Mouse (Mus musculus) liver, embryonic 14 days (tissue): Measurements from ENCODE around the gene Ctr9. TPM values are rescaled to one million over a fixed set of nuclear protein-coding genes. Genes with fewer than 3 reads are reported as not detected.

Source experiments
- polyA plus RNA-seq: library from polyadenylated mRNA; depleted of rRNA; stranded (reverse); fragments of >200 nt; gene quantifications from 2 replicates; pipeline ENCODE4 v1.2.3, GENCODE M21; 2012; rRNA removed

Gene Ctr9
- 13.4 and 13.9 TPM in 2 replicates for polyA plus RNA-seq

DNA sequence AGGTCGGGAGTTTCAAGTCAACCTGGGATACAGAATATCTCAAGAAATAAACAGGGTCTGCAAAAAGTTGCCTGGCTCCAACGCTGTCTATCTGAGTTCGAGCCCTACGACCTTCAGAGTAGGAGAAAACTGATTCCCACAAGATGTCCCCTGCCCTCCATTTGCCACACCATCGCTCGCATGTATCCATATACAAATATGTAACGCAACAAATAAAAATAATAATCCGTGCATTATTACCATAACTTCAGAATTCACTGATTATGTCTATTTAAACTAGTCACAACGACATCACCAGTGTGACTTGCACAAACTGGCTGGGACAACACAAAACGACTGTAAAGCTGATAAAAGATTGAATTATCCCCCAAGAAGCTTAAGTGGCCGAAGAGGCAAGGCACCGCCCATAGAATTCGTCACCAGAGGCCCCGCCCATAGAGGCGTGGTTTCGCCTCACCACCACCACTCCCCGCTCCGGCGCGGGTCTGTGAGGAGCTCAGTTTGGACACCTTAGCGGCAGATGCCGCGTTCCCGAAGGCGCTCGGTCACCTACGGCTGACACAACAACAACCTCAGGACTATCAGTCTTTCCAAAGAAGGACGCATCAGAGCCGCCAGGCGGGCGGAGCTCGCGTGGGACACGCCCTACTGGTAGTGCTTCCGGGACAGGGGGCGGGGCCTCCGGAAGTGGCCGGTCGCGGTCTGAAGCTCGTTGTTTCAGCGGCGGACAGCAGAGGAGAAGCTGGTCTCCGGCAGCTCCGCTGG is at the start of gene Ctr9:
Gene Ctr9 (plus strand): TSS at position 671 of the 765 bp plus-strand sequence.

DNA sequence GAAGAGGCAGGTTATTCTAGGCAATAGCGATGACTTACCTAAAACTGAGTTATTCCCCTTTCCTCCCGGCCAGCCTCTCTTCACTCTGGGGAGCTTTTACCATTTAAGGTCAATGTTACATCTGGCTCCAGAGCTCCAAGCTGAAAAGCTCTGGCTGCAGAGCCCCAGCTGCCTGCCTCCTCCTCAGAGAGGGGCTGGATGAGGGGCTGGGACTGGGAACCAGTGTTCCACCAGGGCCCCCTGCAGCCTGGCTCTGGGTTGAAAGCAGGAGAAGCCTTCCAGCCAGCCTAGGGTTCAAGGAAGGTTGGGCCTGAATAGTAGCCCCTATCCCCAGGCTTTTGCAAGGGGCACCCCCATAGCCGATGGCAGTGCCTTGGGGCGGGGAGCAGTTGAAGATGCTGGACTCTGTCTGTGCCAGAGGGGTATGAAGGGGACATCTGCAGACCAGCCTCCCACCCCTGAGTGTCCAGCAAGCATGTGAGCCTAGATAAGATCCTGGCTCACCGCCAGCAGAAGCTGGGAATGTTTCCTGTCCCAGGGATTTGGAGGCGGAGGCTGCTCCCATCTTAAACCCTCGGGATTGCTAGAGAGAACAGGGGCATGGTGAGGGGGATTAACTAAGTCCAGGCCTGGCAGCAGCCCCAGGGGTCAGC is 46.6 kb upstream of the Ctr9 start, which contains the start of gene Mrvi1:
Gene Mrvi1 (minus strand): TSS at position 409 of the 653 bp plus-strand sequence.

DNA sequence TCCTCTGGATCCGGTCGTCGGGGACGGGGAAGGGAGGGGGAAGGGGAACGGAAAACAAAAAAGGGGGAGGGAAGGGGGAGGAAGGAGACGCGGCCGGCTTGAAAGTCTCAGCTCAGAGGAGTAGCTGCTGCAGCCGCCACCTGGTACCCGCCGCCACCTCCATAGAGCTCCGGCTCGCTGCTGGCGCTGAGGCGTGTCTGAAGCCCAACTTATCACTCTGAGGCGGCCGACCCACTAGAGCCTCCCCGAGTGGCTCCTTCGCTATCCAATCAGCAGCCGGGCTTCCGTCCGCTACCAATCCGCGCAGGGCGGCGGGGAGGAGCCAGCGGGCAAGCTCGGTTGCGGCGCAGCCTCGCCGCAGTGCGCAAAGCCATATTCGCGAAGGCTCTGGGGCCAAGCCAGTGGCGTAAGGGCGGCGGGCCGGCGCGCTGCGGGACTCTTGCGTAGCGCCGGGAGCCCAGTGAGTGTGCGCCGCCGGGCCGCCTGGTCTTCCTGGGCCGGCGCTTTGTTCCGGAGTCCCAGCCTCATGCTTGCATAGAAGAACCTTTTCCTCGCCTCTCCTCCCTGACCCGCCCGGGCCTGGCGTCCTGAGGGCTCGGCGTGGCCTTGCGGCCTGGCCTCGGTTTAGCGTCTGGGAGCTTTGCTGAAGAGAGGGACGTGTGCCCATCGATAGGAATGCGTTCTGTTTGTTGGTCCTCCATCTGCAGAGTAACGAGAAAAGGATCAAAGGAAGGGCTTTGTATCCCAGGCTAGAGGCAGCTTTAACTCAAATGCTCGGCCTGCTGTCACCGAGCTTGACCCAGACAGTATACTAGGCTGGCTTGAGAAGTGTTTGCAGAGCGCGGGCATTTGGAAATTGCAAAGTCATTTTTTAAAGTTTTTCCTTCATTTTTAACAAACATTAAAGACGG is 54.3 kb downstream of the Ctr9 start, which contains the start of gene Eif4g2:
Gene Eif4g2 (minus strand): TSS at position 209 of the 911 bp plus-strand sequence.

Other genes starting within 250 kb of the Ctr9 start
- gene Rnf141, start 184.5 kb upstream of the Ctr9 start, polyA plus RNA-seq: 17.2 and 18.0 TPM in 2 replicates
- 12.9 and 19.4 TPM in 2 replicates for gene Lyve1, start 165.7 kb upstream of the Ctr9 start, polyA plus RNA-seq
- 4.7 and 4.9 TPM in 2 replicates for gene Mrvi1, start 46.5 kb upstream of the Ctr9 start, polyA plus RNA-seq
- gene Eif4g2, start 54.1 kb downstream of the Ctr9 start, polyA plus RNA-seq: 160 and 174 TPM in 2 replicates